Mouse (Mus musculus) 3T3-L1 (cell line): ENCODE results near the gene Cadm4.

ENCODE experiments used
- DNase-seq: peaks from one replicate; pipeline ENCODE4 v3.0.0-alpha.2; 2015; ENCODE audit warnings: low read depth, low spot score

The Cadm4 gene

DNA sequence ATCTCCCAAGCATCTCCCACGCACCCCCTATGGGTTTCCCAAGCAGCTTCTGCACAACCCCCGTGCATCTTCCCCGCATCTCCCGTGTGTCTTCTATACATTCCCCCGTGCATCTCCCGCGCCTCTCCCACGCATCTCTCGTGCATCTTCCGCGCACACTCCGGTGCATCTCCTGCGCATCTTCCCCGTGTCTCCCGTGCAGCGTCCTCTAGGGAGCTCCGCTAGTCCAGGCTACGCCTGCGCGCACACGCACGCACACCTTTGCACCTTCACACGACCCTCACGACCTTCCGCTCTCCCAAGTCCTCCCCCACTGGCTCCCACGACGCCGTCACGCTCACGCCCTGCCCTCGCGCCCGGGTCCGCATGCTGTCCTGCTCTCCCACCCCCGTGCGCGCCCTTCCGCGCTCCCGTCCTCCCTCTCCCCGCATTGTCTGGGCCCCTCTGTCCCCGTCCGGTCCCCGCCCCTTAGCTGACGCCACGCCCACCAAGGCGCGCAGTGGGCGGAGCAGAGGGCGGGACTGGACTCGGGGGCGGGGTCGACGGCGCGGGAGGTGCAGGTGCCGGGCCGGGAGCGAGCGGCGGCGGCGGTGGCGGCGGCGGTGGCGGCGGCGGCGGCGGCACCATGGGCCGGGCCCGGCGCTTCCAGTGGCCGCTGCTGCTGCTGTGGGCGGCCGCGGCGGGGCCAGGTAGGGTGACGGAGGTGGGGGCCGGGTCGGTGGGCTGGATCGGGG lies at the start of gene Cadm4:
Gene Cadm4 (plus strand): TSS at position 550 of the 734 bp plus-strand sequence.
- DNase-seq: peak; percentile 19

DNA sequence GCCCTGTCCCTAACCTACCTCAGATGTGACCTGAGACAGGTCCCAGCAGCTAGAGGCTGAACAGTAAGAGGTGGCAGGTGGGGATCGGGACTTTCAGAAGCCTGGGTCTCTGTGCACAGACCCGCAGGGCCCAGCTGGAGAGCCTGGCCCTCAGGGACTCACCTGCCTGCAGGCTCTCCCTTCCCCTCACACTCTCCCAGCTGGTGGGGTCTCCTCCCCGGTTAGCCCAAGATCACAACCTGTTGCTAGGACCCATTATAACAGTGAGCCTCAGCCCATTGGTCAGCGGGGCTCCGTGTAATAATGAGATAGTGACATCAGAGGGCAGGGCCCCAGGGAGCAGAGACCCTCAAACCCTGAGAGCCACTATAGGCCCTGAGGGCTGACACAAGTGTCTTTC lies 46.5 kb upstream of the Cadm4 start:
- no peak for DNase-seq

DNA sequence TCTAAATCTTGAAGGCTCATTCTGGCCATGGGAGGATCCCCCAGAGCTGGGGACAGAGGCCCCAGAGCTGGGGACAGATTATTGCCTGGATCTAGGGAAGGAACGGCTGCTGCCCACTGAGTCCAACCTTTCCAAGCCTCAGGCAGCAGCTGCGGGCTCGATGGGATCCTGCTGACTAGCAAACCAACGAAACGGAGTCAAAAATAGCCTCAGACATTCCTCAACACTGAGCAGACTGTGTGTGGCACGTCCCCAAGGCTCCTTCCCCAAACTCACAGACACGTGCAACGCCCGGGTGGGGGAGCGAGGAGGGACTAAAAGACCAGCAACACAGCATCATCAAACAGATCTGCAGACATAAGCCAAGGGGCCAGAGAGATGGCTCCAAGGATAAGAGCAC lies 43.8 kb upstream of the Cadm4 start:
- no peak for DNase-seq

DNA sequence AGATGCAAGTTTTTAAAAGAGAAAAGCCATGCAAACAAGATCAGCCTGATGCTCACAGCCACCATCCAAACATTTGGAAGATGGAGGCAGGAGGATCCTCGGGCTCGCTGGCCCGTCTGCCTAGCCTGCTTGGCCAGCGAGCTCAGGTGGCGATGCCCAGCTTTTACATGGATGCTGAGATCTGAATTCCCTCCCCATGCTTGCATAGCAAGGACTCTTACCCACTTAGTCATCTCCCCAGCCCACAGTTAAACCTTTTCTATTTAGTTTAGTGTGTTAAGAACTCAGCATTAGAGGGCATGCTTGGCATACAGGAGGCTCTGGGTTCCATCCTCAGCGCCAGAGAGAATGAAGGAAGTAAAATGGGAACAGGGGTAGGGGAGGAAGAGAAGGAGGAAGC lies 42.6 kb upstream of the Cadm4 start:
- peak; percentile 31 for DNase-seq

DNA sequence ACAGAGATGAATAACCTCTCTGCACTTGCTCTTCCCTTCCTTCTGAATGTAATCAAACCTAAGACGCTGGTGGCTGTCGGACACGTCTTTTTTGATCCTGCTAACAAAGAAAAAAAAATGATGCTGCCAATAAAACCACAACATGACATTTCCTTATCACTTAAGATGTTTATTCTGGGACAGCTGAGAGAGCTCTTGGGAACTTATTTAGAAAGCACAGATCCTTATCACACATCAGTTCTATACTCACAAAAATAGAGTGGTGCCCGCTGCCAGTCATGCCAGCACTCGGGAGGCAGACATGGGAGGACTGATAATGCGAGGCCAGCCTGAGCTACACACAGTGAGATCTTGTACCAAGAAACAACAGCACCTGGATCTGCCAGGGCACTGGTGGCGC lies 41.9 kb upstream of the Cadm4 start:
- no peak for DNase-seq

DNA sequence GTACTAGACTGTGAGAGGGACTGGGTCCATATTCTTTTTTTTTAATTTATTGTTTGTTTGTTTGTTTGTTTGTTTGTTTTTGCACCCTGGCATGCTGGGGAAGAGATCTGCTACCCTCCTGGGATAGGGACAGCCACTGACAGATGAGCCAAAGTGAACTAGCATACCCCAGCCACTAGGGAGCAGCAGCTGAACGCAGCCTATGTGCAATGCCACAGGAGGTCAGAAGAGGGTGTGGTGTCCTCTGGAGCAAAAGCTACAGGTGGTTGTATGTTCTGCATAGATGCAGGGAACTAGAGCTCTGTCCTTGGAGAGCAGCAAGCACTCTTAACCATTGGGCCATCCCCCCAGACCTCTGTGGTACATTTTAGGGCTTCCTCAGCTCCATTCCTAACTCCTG lies 40.0 kb upstream of the Cadm4 start:
- peak; percentile 82 for DNase-seq

DNA sequence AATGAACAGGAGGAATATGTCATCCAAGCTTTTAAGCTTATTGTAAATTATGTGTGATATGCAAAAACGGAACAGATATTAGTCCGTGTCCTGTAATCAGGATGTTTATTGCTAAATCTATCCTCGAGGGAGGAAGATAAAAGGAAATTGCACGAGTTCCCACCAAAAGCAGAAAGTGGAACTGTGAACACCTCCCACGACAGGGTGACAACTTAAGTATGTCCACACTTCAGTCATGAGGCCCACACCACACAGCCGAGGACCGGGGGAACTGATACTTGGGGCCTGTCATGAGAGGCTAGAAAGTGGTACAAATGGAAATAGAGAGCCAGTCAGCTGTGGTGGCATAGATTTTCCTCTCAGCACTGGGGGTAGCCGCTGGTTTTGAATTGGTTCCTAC lies 39.5 kb upstream of the Cadm4 start:
- no peak for DNase-seq

DNA sequence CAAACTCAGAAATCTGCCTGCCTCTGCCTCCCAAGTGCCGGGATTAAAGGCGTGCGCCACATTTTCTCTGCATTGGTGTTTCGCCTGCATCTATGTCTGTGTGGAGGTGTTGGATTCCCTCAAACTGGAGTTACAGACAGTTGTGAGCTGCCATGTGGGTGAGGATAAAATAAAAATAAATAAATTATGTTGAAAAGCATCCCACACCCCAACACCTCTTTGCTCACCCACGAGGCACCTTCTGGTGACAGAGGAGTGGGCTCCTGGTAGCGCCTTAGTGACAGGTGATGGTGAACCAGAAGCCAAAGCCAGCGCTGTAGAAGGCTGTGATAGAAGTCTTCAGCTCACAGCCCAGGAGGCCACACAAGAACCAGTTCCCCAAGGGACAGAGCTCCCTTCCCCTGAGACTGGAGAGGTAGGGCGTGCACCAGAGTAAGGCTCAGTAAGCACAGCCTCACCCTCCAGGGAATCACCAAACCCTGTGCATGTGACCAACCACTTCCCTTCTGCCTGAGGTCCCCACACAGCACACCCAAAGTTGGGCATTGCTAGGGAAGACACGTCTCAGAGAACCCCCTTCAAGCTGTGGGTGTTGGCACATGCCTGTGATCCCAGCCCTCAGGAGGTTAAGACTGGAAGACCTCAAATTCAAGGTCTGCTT lies 36.4 kb upstream of the Cadm4 start:
- no peak for DNase-seq

DNA sequence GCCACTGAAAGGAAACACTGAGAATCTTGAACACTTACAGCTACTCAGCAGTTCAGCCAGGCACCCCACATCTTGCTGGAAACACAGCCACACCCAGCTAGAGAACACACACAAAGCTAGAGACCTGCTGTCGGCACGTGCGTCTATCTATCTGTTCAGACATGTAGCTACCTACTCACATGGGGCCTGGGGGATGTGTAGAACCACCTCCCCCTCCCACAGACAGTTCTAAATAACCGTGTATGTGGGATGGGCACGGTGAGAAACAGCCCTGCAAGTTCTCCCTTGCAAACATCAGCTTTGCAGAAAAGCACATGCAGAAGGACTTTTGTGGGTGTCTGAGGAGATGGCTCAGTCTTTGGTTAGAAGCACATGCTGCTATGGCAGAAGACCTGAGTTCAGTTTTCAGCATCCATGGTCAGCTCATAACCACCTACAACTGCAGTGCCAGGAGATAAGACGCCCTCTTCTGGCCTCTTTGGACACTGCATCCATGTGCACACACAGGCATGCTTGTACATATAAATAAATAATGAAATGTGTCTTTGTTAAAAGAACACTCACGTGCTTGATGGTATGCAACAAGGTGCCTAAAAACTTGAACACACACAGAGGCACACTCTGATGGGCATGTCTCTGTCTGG lies 35.0 kb upstream of the Cadm4 start:
- no peak for DNase-seq

DNA sequence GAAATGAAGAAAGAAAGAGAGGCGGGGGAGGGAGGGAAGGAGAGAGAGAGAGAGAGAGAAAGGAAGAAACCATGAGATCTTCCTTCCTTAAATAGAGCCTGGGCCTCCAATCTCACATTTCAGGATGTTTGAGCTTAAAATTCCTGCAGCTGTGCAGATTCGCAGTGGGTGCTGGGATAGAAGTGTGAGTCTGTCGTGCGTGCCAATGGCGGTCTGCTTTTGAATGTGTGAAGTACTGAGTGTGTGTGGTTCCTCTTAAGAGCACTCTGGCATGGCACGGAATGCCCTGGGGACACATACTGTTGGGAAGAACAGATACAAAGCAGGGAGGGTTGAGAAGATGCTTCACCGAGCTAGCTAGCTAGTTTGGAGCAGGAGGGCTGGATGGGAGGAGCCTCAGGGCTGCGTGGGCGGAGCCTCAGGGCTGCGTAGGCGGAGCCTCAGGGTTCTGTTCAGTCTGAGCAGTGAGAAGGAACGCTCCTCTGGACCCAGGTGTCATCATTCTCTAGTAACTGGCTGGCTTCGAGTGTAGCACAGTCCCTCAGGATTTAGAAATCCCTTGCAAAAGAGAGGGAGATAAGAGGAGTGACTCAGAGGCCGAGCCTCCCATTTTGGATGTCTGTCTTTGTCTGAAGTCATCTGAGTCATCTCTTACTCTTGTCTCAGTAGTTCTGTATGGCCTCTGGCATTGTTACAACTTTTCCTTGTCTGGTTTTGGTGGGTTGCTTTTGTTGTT lies 32.9 kb upstream of the Cadm4 start:
- peak; percentile 92 for DNase-seq

DNA sequence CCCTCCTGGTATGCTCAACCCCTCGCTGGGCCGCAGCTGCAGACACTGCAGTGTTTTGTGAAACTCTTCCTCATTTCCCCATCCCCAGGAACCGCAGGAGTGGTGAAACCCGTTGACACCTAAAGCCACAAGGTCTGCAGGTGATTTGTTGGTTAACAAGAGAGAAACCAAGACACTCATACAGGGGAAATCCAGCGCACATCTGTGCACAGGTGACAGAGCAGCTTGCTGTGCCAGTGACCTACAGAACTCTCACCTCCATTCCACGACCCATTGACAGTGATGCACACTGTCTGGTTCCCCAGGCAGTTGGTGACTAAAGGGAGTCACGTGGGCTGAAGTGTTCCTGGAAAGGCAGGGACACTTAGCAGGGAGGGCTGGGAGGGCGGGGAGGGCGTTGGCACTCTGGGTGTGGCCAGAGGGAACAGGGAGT lies 31.2 kb upstream of the Cadm4 start:
- no peak for DNase-seq

DNA sequence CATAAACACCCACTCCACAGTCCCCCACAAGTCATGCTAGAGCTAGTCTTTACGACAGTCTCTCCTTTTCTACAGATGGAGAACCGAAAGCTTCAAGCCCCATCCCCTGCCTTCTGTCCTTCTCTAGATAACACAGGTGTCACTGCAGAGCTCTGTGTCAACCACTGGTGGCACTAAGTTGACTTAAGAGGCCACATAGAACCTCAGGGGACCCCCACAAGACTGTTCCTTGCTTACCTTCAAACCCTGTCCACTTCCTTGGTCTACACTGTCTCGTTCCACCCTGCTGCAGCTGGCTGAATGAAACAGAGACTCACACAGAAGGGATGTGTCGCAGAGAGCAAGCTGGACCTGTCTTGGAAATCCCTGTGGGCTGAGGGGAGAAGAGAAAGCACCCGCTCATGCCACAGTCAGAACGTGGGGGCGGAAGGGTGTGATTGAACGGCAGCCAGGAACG lies 29.9 kb upstream of the Cadm4 start, which contains the start of gene Irgc1:
Gene Irgc1 (minus strand): TSS at position 443 of the 457 bp plus-strand sequence.
- DNase-seq: no peak

DNA sequence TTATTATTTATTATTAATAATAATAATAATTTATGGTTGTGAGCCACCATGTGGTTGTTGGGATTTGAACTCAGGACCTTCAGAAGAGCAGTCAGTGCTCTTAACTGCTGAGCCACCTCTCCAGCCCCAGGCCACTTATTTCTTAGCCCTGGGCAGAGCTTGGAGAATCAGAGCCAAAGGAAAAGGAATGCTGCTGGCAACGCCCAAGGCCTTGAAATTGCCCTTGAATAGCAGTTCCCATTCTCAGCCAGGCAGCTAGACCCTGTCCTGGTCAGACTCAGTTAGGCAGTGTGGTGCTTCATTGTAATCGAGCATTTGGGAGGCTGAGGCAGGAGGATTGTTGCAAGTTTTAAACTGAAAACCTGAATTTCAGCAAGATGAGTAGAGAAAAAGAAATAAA lies 27.6 kb upstream of the Cadm4 start:
- no peak for DNase-seq

DNA sequence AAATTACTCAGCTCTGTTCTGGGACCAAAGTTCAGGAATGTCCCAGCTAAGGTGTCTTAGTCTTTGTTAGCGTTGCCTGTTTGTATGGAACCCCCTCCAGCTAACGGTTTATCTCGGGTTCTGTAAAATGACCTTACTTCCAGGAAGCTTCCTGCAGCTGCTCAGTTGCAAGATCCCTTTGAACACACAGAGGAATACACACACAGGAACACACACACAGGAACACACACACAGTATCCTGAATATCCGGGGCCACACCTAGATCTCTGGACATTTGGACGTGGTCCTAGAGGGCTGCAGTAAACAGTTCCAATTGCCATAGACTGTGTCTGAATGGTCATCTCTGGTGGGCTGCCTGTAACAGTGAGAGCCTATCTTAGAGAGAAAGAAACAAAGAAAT lies 26.1 kb upstream of the Cadm4 start:
- no peak for DNase-seq

DNA sequence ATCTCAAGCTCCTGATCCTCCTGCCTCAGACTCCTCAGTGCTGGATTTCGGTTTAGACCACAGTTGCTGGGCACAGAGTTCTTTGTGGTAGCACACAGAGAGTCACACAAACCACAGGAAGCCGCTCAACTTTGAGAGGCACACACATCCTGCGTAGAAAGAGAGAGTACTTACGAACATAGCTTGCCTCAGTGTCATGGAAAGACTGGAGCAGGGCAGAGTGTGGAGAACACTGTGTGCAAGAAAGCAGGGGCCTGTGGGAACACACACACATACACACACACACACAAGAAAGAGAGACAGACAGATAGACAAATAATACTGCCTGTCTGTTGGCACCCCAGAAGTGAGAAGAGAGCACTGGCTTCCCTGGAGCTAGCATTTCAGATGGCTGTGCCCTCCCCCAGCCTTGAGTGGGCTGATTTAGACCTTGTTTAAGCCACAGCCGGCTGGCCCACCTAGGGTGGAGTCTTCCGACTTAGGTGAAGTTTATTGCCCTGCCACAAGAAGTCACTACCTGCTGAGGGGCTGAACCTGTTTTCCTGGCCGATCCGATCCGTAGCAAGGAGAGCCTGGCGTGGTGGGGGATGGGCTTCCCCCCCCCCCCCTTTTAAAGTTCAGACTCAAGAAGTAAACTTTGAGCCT lies 24.0 kb upstream of the Cadm4 start:
- no peak for DNase-seq

DNA sequence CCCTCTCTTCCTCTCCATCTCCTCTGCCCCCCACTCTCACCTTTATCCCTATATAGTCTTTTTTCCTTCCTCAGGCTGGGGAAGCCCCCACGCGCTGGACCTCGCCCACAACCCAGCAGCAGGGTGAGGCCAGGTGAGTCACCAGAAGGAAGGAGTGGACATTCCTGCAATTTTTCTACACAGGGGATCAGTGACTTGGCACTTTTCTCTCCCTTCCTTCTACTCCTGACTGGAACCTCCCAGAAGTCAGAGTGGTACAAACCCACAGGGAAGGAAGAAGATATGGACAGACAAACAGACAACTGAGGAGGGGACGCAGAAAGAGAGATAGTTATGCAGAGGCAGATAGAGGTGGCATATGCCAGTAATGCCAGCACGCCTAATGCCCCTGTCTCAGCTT lies 22.4 kb upstream of the Cadm4 start:
- peak; percentile 79 for DNase-seq

DNA sequence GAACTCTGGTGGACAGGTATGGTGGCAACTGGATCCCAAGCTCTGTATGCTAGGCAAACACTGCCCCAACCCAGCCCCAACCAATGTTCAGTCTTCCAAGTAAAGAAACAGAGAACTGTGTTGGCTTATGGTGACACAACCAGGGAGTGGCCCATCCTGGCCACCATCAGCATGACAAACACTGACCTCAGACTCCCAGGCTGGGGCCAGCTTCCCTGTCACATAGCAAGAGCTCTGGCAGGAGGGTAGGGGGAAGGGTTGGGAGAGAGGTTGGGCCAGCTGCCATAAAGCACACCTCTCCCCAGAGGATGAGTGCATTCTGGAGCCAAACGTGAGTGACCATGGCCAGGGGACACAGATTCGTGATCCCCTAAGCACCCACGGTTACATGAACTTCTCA lies 22.0 kb upstream of the Cadm4 start:
- DNase-seq: peak; percentile 51

DNA sequence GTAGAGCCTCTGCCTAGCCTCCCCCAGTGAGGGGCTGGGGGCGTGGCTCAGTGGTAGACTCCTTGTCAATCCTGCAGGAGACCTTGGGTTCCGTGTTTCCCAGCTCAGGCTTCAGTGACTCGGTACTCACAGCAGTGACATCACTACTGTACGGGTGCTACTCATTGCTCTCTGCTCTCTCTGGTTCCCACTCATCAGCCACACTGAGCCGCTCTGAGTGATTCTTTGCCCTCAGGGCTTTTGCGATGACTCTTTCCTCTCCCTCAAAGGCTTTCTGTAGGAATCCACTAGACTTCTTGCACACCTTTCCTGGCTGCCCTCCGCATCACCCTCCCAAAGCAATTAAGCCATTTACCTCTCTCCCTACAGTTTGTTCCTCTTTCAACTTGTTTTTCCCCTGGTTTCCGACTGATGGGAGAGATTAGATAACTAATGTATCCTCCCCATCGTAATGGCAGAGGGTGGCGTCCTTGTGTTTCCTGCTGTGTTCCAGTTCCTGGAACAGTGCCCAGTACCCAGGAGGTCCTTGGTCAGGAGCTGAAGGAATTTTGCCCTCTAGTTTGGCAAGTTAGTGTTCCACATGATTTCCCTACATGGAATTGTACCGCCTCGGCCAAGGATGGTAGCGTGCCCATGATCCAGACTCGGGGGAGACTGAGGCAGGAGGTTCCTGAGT lies 20.3 kb upstream of the Cadm4 start:
- DNase-seq: peak; percentile 84

DNA sequence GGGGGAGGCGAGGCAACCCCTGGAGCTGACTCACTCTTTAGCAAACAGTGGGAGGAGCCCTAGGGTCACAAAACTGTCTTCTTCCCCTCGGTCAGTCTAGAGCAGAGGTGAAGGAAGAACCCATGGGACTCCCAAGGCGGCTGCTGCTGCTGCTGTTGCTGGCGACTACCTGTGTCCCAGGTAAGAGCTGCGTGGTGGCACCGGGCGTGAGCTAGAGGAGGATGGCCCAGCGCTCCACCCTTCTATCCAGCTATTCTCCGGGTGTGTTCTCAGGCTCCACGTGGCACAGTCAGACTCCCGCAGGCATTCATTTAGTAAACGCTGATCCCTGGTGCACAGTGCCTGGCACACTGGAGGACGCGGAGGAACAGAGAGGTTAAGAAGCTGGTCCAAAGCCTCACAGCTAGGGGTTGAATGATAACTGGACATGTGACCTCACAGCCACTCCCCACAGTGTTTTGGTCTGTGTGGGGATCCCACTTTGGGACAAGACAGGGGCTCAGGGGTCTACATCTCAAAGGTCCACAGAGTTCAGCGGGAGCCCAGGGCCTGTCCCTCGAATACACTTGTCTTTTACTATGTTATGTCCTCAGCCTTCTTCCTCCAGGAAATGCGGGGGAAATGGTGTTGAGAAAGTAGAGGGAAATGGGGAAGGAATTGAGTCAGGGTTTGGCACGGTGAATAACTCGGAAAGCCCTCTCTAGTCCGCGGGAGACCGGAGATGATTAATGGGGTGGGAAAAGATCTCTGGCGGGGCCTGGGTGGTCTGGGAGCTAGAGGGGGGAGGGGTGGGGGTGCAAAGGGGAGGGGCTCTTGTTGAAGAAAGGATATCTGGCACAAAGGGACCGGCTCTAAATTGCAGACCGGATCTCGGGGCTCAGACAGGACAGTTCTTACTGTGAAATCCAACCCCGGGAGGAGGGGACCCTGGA lies 19.2 kb upstream of the Cadm4 start, which contains the start of gene Plaur:
Gene Plaur (plus strand): TSS at position 97 of the 932 bp plus-strand sequence.
- peak; percentile 71 for DNase-seq

DNA sequence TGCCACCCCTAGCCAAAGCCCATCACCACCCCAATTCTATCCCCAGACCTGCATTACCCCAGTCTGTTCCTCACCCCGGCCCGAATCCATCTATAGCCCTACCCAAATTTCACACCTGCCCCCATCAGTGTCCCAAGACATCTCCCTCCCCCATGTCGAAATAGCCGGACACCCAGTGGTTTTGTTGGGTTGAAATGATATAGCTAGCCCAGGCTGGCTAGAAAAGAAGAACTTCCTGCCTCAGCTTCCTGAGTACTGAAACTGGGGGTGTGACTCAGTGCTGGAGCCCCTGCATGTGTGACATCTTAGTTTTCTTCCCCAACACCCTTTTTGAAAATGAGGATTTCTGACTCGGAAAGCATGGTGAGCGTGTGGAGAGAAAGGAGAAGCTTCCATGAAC lies 15.0 kb upstream of the Cadm4 start:
- no peak for DNase-seq
